Mouse (Mus musculus): ENCODE measurements at regions not wholly inside any gene's neighbourhood (a gene's known extent, or its start where the extent isn't known, plus 50 kb on each side); places are given as distances from the start of the nearest gene placed in this dataset.

DNA sequence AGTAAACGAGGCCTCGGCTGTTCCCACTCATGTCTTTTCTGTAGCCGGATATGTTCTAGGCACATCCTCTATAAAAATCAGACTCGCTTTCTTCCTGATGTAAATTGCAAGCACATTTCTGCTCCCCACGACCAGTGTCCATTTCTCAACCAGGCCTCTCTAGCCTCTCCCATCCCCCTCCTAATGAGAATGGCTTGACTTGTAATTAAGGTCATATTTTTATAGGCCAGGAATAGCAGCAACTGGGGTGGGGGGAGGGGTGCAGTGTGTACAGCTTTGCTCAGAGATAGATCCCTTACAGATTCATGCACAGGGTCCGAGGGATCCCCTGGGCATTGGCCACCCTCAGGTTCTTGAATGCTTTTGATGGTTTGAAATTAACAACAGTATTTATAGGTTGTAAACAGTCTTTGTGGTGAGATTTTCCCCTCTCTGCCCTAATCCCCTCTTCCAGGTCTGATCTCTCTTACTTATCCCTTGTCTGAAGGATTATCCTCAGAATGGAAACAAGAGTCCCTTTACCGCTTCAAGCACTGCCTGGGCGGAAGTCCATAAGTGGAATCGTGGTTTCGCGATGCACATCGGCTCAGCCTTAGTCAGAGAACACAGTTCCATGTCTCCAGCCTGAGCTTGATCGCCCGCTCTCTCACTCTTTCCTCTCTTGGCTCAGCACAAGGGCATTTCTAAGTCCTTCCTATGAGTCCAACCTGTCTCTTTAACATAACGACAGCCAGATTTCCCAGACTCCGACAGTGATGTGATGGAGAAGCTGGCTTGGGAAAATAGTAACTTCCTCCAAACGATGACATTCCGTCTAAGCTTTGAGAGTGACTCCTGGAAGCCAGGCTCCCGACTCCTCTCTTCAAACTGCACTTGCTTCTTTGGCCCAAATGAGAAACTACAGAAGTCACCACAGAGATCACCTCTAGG, 124.3 kb upstream of the Msx2 start:
- WGBS: 48% methylated on average over 19 of the region's 19 CpGs
- H3K36me3 ChIP-seq (replicated peaks): no peaks in the 10 kb centered on the region
- peak; percentile 61 for DNase-seq (ENCODE audit: low spot score)

DNA sequence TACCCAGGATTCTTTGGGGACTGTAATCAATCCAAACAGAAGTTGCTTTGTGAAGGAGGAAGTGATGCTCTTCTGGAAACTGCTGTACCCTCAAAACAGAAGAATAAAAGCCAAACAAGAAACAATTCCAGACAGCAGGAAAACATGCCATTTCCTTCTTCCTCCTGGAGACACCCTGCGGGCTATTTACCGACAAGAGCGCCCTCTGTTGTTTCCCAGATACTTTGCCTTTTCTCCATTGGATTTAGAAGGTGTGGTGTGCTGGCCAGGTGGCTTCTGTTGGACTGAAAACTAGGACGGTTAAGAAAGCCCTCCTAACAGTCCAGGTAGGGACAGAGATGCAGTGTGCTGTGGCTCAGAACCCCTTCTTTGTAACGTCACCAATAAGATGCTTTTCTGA, 119.9 kb upstream of the Msx2 start:
- H3K27me3 ChIP-seq (replicated peaks; ENCODE audit: low read depth, poor library complexity, severe bottlenecking): peaks cover 11% of the 10 kb centered on the region; the same call in 1 of the 2 replicates
- no peak overlapping the region for H3K27ac ChIP-seq (replicated peaks)
- H3K9me3 ChIP-seq: no peaks in the 10 kb centered on the region
- no peak overlapping the region for H3K4me3 ChIP-seq
- peaks cover 35% of the 10 kb centered on the region for H3K4me1 ChIP-seq
- 12% methylated on average over 5 of the region's 5 CpGs for WGBS
- no peaks in the 10 kb centered on the region for H3K36me3 ChIP-seq (replicated peaks)
- DNase-seq (ENCODE audit: low spot score): no peak

More for the DNA sequence above, 124.3 kb upstream of the Msx2 start:
- H3K27ac ChIP-seq (replicated peaks): peak overlapping the region; percentile 79
- H3K4me3 ChIP-seq: peak overlapping the region; percentile 9; the same call in 1 of the 2 replicates
- H3K27me3 ChIP-seq (replicated peaks; ENCODE audit: low read depth, poor library complexity, severe bottlenecking): peaks cover 23% of the 10 kb centered on the region
- H3K9me3 ChIP-seq: no peaks in the 10 kb centered on the region
- peaks cover 64% of the 10 kb centered on the region for H3K4me1 ChIP-seq

DNA sequence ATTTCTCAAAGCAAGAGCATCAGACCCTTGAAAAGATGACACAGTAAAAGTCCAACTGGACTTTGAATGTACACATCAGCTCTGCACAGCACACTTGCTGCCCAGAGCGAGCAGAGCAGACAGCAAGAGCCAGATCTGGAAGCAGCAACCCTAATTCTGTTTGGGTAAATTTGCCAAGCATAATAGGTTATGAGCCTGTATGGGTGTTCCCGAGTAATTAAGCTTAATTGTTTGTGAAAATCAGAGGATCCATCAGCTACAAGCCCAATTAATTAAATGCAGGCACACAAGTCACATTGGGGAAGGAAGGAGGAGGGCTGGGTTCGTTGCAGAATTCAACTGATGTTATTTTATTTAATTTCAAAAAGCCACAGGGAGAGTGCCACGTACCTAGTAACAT, 113.9 kb upstream of the Msx2 start:
- DNase-seq (ENCODE audit: low spot score): no peak
- Histone ChIP-seq H3K36me3 (replicated peaks) (no peaks in the 10 kb centered on the region), H3K9me3 (peaks cover 1% of the 10 kb centered on the region; the same call in 1 of the 2 replicates), H3K4me3 (no peak overlapping the region), H3K27ac (replicated peaks) (no peak overlapping the region), H3K4me1 (peaks cover 43% of the 10 kb centered on the region), H3K27me3 (replicated peaks; ENCODE audit: low read depth, poor library complexity, severe bottlenecking) (no peaks in the 10 kb centered on the region)
- 55% methylated on average over 4 of the region's 4 CpGs for WGBS

DNA sequence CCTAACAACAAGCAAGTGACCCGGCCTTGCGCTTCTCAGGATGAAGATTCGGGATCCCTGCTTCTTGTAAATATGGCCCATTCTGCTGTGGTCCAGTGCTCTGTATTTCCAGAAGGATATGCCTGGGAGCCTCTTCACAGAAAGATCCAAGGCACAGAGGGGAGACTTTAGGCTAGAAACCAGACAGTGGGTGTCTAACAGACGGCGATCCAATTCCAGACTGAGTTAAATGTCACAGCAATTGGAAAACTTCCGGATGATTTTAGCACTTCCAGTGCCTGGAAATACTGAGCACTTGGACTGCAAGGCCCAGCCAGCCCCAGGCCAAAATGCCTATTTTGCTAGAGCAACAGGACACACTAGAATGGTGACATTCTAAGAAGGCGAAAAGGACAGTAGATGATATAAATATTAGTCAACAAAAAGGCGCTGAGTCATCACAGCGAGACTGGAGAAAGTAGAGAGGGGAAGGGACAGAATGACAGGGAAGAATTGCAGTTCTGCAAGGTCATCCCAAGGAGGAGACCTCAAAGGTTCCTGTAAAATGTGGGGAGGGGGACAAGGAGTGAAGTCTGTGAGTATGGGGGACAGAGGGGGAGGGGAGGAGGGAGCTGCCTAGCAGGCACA, 111.7 kb upstream of the Msx2 start:
- no peaks in the 10 kb centered on the region for H3K27me3 ChIP-seq (replicated peaks; ENCODE audit: low read depth, poor library complexity, severe bottlenecking)
- DNase-seq (ENCODE audit: low spot score): no peak
- no peak overlapping the region for H3K4me3 ChIP-seq
- H3K4me1 ChIP-seq: peaks cover 43% of the 10 kb centered on the region
- H3K9me3 ChIP-seq: peaks cover 8% of the 10 kb centered on the region; the same call in 1 of the 2 replicates
- 69% methylated on average over 9 of the region's 9 CpGs for WGBS
- H3K27ac ChIP-seq (replicated peaks): peak overlapping the region; percentile 5; the same call in 1 of the 2 replicates
- H3K36me3 ChIP-seq (replicated peaks): no peaks in the 10 kb centered on the region

DNA sequence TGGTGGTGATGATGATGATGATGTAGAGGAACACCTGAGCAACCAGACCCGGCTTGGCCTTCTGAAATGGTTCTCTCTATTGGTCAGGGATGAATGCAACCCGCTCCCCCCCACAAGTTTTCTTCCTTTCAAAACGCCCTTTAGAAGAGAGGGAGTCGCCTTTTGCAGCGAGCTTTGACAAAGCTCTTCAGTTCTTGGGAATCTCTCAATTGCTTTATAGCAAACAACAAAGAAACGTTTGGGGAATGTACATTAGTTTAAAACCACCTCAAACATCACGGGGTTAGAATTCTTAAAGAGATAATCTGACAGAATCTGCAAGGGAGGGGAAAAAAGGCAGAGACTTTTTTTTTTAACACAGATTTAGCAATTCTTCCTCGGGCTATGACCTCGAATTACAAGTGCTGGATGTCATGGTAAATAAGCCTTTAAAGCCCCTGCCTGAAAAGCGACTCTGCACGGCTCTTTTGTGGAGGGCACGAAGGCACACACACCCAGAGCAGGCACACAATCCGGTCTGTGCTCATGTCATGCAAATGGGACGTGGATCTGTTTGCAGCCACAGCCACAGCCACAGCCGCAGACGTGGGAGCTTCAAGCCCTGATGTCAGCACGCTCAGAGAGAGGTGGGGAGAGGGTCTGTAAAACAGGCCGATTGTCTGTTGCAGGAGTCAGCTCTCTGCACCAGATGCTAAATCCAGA, 81.2 kb upstream of the Msx2 start:
- peak overlapping the region; percentile 15; the same call in 1 of the 2 replicates for H3K4me3 ChIP-seq
- DNase-seq (ENCODE audit: low spot score): peak; percentile 49
- H3K4me1 ChIP-seq: peaks cover 40% of the 10 kb centered on the region
- WGBS: 23% methylated on average over 18 of the region's 18 CpGs
- peak overlapping the region; percentile 75 for H3K27ac ChIP-seq (replicated peaks)
- H3K9me3 ChIP-seq: no peaks in the 10 kb centered on the region
- no peaks in the 10 kb centered on the region for H3K36me3 ChIP-seq (replicated peaks)
- peaks cover 31% of the 10 kb centered on the region for H3K27me3 ChIP-seq (replicated peaks; ENCODE audit: low read depth, poor library complexity, severe bottlenecking)

DNA sequence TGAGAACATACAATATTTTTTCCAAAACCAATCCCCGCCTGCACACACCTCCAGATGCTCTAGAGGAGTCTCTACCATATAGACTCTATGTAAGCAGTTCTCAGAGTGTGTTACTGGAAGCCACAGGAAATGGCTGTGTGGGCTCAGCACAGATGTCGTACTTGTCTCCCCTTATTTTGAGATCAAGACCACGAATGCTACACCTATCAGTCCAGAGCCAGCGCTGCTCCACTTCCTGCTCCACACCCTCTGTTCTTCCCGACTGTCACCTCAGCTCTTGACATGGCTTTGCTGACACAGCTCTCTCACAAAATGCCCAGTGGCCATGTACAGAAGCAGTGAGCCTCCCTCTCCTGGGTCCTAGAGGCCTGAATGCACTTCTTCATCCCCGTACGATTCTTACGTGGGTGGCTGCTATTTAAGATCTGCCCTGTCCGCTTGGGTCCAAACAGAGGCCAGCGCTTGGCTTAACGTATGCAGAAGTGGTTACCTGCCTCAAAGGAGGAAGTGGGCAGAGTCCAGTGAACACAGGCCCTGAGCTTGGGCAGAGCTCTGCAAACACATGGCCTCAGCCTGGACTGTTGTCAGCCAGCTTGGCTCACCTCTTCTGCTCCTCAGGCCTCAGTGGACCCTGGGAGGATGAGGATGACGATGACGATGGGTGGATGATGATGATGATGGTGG, 80.5 kb upstream of the Msx2 start:
- Histone ChIP-seq H3K36me3 (replicated peaks) (no peaks in the 10 kb centered on the region), H3K27ac (replicated peaks) (peak overlapping the region; percentile 64), H3K4me1 (peaks cover 47% of the 10 kb centered on the region), H3K27me3 (replicated peaks; ENCODE audit: low read depth, poor library complexity, severe bottlenecking) (peaks cover 31% of the 10 kb centered on the region), H3K4me3 (no peak overlapping the region), H3K9me3 (no peaks in the 10 kb centered on the region)
- DNase-seq (ENCODE audit: low spot score): no peak
- WGBS: 68% methylated on average over 13 of the region's 13 CpGs

DNA sequence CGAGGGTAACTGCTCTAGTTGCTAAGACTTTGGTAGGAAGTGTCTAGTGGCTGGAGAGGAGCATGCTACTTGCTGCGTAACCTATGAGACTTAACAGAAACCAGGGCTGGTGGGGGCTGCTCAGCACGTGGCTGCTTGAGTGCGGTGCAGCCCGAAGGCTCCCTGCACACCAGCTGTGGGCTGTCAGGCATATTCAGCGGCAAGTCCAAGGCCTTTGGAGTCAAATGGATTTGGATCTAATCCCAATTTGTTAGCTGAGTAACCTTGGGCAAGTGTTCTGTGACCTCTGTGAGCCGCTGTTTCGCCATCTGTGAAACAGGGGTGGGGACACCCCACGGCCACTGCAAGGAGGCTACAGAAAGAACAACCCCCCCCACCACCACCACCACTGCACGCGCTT, 75.5 kb upstream of the Msx2 start:
- WGBS: 68% methylated on average over 11 of the region's 11 CpGs
- H3K36me3 ChIP-seq (replicated peaks): no peaks in the 10 kb centered on the region
- peaks cover 31% of the 10 kb centered on the region for H3K4me1 ChIP-seq
- no peak overlapping the region for H3K27ac ChIP-seq (replicated peaks)
- no peak overlapping the region for H3K4me3 ChIP-seq
- peaks cover 18% of the 10 kb centered on the region for H3K27me3 ChIP-seq (replicated peaks; ENCODE audit: low read depth, poor library complexity, severe bottlenecking)
- peak; percentile 46 for DNase-seq (ENCODE audit: low spot score)
- H3K9me3 ChIP-seq: no peaks in the 10 kb centered on the region

DNA sequence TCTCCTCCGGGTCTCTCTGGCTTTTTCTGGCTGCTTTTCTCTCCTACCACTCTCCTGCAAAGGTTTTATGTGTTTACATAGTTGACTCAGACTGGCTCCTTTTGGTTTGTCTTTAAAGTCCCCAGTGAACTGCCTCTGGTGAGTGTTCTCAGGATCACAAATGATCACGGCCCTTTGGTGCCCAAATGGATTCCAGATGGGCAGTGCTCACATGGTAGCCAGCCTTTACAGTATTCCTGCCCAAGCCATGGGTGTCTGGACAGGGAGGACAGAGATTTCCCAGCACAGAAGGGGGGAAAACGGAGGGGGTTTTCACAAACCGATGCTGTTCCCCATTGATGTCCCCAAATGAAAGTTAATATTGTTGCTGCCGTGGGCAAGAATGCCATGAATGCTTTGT, 70.4 kb upstream of the Msx2 start:
- no peak overlapping the region for H3K4me3 ChIP-seq
- no peaks in the 10 kb centered on the region; the same call in 1 of the 2 replicates for H3K27me3 ChIP-seq (replicated peaks; ENCODE audit: low read depth, poor library complexity, severe bottlenecking)
- H3K4me1 ChIP-seq: peaks cover 24% of the 10 kb centered on the region
- 41% methylated on average over 5 of the region's 5 CpGs for WGBS
- peak; percentile 76 for DNase-seq (ENCODE audit: low spot score)
- H3K27ac ChIP-seq (replicated peaks): peak overlapping the region; percentile 19; the same call in 1 of the 2 replicates
- no peaks in the 10 kb centered on the region for H3K36me3 ChIP-seq (replicated peaks)
- H3K9me3 ChIP-seq: no peaks in the 10 kb centered on the region

DNA sequence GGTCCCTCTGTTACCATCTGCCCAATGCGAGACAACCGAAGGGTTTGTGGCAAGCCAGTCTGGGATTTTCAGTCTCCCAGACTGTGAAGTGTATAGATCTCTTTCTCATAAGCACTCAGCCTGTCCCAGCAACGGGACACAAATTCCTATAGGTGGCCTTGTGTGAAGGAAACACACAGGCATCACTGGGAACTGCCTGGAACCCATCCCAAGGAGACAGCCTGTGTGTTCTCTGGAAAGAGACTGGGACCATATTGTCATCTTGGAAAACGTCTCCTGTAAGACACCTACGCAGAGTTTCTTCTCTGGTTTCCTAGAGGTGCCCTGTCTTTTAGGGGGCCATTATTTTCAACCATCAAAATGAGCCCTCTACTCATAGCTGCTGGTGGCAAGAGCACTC, 66.9 kb upstream of the Msx2 start:
- no peak for DNase-seq (ENCODE audit: low spot score)
- no peak overlapping the region for H3K27ac ChIP-seq (replicated peaks)
- no peaks in the 10 kb centered on the region for H3K9me3 ChIP-seq
- H3K4me3 ChIP-seq: no peak overlapping the region
- peaks cover 18% of the 10 kb centered on the region for H3K4me1 ChIP-seq
- peaks cover 6% of the 10 kb centered on the region; the same call in 1 of the 2 replicates for H3K27me3 ChIP-seq (replicated peaks; ENCODE audit: low read depth, poor library complexity, severe bottlenecking)
- no peaks in the 10 kb centered on the region for H3K36me3 ChIP-seq (replicated peaks)
- WGBS: 91% methylated on average over 5 of the region's 5 CpGs

DNA sequence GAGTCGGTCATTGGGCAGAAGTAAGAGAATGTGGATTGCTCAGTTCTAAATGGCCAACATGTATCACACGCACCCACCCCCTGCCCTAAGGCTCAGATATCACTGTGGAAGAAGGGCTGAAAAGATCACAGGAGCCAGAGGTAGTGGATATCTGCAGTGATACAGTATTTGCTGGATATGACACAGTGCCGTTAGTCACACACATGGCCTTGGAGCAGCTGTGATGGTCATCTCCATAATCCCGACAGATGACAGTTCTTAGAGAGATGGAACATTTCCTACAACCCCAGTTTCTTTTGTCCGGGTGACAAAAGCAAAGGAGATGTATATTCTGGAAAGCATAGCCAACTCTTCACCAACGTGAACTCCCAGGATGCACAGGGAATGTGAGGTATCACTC, 65.1 kb upstream of the Msx2 start:
- no peak overlapping the region for H3K27ac ChIP-seq (replicated peaks)
- no peaks in the 10 kb centered on the region for H3K9me3 ChIP-seq

DNA sequence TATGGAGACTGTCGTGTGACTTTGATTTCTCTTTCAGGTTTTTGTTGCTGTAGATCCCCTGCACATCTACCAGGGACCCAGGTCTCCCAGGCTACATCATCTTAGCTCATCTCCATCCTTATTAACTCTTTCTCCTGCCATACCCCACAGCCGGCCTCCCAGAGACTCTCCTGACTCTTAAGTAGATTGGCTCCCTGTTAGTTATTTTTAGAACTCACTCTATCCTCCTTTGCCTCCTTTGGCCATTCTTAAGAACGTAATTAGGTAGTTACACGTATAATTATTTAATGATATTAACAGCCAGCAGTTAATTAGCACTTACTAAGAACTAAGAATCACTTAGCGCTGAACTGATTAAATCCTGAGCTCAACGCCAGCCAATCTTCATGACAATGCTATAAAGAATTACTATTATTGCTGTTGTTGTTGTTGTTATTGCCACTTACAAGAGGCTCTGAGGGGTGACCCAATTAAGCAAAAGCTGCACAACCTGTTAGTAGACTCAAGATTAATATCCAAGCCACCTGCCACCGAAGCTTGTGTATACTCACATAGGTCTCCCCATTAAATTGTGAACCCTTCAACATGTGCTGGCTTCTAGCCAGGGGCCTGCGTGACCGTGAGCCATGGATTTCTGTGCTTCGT, 63.0 kb upstream of the Msx2 start:
- WGBS: 85% methylated on average over 10 of the region's 10 CpGs
- no peak for DNase-seq (ENCODE audit: low spot score)
- Histone ChIP-seq H3K9me3 (no peaks in the 10 kb centered on the region), H3K27ac (replicated peaks) (no peak overlapping the region), H3K4me3 (no peak overlapping the region), H3K27me3 (replicated peaks; ENCODE audit: low read depth, poor library complexity, severe bottlenecking) (peaks cover 9% of the 10 kb centered on the region; the same call in 1 of the 2 replicates), H3K36me3 (replicated peaks) (no peaks in the 10 kb centered on the region), H3K4me1 (peaks cover 21% of the 10 kb centered on the region)

More for the DNA sequence above, 65.1 kb upstream of the Msx2 start:
- H3K36me3 ChIP-seq (replicated peaks): no peaks in the 10 kb centered on the region
- H3K4me3 ChIP-seq: no peak overlapping the region
- H3K4me1 ChIP-seq: peaks cover 16% of the 10 kb centered on the region
- DNase-seq (ENCODE audit: low spot score): no peak
- peaks cover 9% of the 10 kb centered on the region; the same call in 1 of the 2 replicates for H3K27me3 ChIP-seq (replicated peaks; ENCODE audit: low read depth, poor library complexity, severe bottlenecking)
- WGBS: 93% methylated on average over 6 of the region's 6 CpGs

Measured in embryonic facial prominence, embryonic 10.5 days (tissue).